ENCODE assay signal across 8 mouse cellular contexts in genomic region chr11:94245955-94246788, GRCm38 (mm10). TPM values are rescaled to one million over a fixed set of nuclear protein-coding genes. Genes with fewer than 3 reads are reported as not detected.
DNase-seq lines count a peak whose midpoint lies in the region; ATAC-seq and TF ChIP-seq lines count a peak whose summit lies in the region.

Gene Wfikkn2 (minus strand): TSS chr11:94246005.

- peak; percentile 89 for ATAC-seq in embryonic facial prominence, embryonic 12.5 days (ENCODE audit: insufficient number of reproducible peaks, insufficient read depth, low FRiP score, low TSS enrichment)
- peak; percentile 77 for ATAC-seq in hindbrain, embryonic 16.5 days
- ATAC-seq in neural tube, embryonic 13.5 days (ENCODE audit: low read depth) = peak; percentile 83

- peak within 1 kb of the TSS; percentile 35 for H3K4me2 ChIP-seq in embryonic facial prominence, embryonic 12.5 days (replicated peaks)
- no peak within 1 kb of the TSS for H3K4me2 ChIP-seq in hindbrain, embryonic 16.5 days (ENCODE audit: low read length)
- no peak within 1 kb of the TSS for H3K4me2 ChIP-seq in neural tube, embryonic 13.5 days

- H3K36me3 ChIP-seq in embryonic facial prominence, embryonic 12.5 days = no peaks in the 10 kb centered on the region
- H3K36me3 ChIP-seq in hindbrain, embryonic 16.5 days (ENCODE audit: control insufficient read depth, insufficient read depth, low read length) = no peaks in the 10 kb centered on the region
- H3K36me3 ChIP-seq in neural tube, embryonic 13.5 days = no peaks in the 10 kb centered on the region

- no peak for TF ChIP-seq CTCF in left cerebral cortex, adult 2 months (IDR thresholded peaks at IDR 0.05)

- H3K27me3 ChIP-seq in embryonic facial prominence, embryonic 12.5 days = no peaks in the 10 kb centered on the region
- no peaks in the 10 kb centered on the region for H3K27me3 ChIP-seq in hindbrain, embryonic 16.5 days (replicated peaks; ENCODE audit: control insufficient read depth, insufficient read depth, low read length)
- no peaks in the 10 kb centered on the region; the same call in 1 of the 2 replicates for H3K27me3 ChIP-seq in neural tube, embryonic 13.5 days

- no peak within 1 kb of the TSS; the same call in 1 of the 2 replicates for H3K9ac ChIP-seq in embryonic facial prominence, embryonic 12.5 days
- H3K9ac ChIP-seq in hindbrain, embryonic 16.5 days (ENCODE audit: low read depth, low read length) = no peak within 1 kb of the TSS; the same call in 1 of the 2 replicates
- peak within 1 kb of the TSS; percentile 12; the same call in 1 of the 2 replicates for H3K9ac ChIP-seq in neural tube, embryonic 13.5 days

- DNase-seq in left cerebral cortex, postnatal 4 days = peak; percentile 89
- DNase-seq in left cerebral cortex, adult 2 months (ENCODE audit: extremely low spot score in 1 of 2, low spot score in 2 of 2) = no peak
- DNase-seq in adrenal gland, adult 8-10 months = no peak
- DNase-seq in spleen, postnatal 36 days (ENCODE audit: low spot score in 2 of 2) = no peak
- no peak for DNase-seq in urinary bladder, postnatal 14 days (ENCODE audit: low spot score)

- H3K4me3 ChIP-seq in left cerebral cortex, adult 2 months = no peak within 1 kb of the TSS
- no peak within 1 kb of the TSS; the same call in 1 of the 2 replicates for H3K4me3 ChIP-seq in embryonic facial prominence, embryonic 12.5 days
- H3K4me3 ChIP-seq in hindbrain, embryonic 16.5 days (ENCODE audit: low read length) = no peak within 1 kb of the TSS
- H3K4me3 ChIP-seq in neural tube, embryonic 13.5 days = no peak within 1 kb of the TSS

- no peak within 1 kb of the TSS for H3K27ac ChIP-seq in left cerebral cortex, adult 2 months
- peak within 1 kb of the TSS; percentile 97 for H3K27ac ChIP-seq in embryonic facial prominence, embryonic 12.5 days
- peak within 1 kb of the TSS; percentile 77 for H3K27ac ChIP-seq in hindbrain, embryonic 16.5 days (ENCODE audit: low read depth, low read length)
- peak within 1 kb of the TSS; percentile 80 for H3K27ac ChIP-seq in neural tube, embryonic 13.5 days (replicated peaks)

- intact Hi-C loops in left cerebral cortex, postnatal 4 days (cut with DNase I) = no loop called here
- intact Hi-C loops in left cerebral cortex, adult 2 months (cut with DNase I) = no loop called here

- peaks cover 64% of the 10 kb centered on the region for H3K4me1 ChIP-seq in embryonic facial prominence, embryonic 12.5 days
- H3K4me1 ChIP-seq in hindbrain, embryonic 16.5 days (ENCODE audit: control insufficient read depth, insufficient read depth, low read depth, low read length) = peaks cover 31% of the 10 kb centered on the region
- peaks cover 49% of the 10 kb centered on the region for H3K4me1 ChIP-seq in neural tube, embryonic 13.5 days (replicated peaks)

- WGBS in embryonic facial prominence, embryonic 12.5 days = 21% methylated on average over 17 of the region's 17 CpGs
- 30% methylated on average over 17 of the region's 17 CpGs for WGBS in hindbrain, embryonic 16.5 days
- 38% methylated on average over 17 of the region's 17 CpGs for WGBS in neural tube, embryonic 13.5 days

- H3K9me3 ChIP-seq in embryonic facial prominence, embryonic 12.5 days = no peaks in the 10 kb centered on the region
- no peaks in the 10 kb centered on the region for H3K9me3 ChIP-seq in hindbrain, embryonic 16.5 days (ENCODE audit: control insufficient read depth, low read length)
- H3K9me3 ChIP-seq in neural tube, embryonic 13.5 days = no peaks in the 10 kb centered on the region

RNA-seq across cellular contexts. Expression of gene Wfikkn2, which starts in this region (rescaled TPM):
- total RNA-seq in left cerebral cortex, postnatal 4 days (2021) = 1 to 10 TPM; 1.0 to 1.8 TPM
- total RNA-seq in left cerebral cortex, adult 2 months (2021) = 1 to 10 TPM; 1.3 to 1.6 TPM
- polyA plus RNA-seq in embryonic facial prominence, embryonic 12.5 days (2016; fragmentation: Nextera tagmentation; extraction: Ambion mirVana) = 11.8 and 13.9 TPM in 2 replicates
- 9.3 and 10.2 TPM in 2 replicates for polyA plus RNA-seq in hindbrain, embryonic 16.5 days (2015; fragmentation: Nextera tagmentation; extraction: Ambion mirVana)
- polyA plus RNA-seq in neural tube, embryonic 13.5 days (2015; fragmentation: Nextera tagmentation; extraction: Ambion mirVana) = 3.3 and 5.1 TPM in 2 replicates
- 1 to 10 TPM in 2 of 4 experiments, under 1 TPM in 2; 0.26 to 2.2 (median 0.97) TPM for total RNA-seq in adrenal gland, adult 8-10 months (2022)
